Mouse (Mus musculus) CD8-positive naive resting alpha-beta T cell, adult 2 months (primary cell): ENCODE measurements around the gene Ttc8.
A peak's percentile ranks its signal among the peaks of the same experiment; 100 is the strongest.
"Not testable (repeated sequence)": the region's sequence is repeated elsewhere in the genome, so short reads cannot be mapped to it uniquely, and the experiment has no call there.

ENCODE experiments used
- DNase-seq, 2 experiments: peaks; one replicate each; pipeline ENCODE4 v3.0.0; 2022; ENCODE audit warnings: low read depth in 2 of 2, low spot score in 2 of 2

Ttc8 gene

GRCm38 (mm10) chr12:98920194-98920991 lies at the start of gene Ttc8:
Gene Ttc8 (plus strand): TSS chr12:98920574.
- peak; percentile 61 to 74 for DNase-seq

- no peak for DNase-seq
These were observed 47.5 kb upstream of the Ttc8 start for GRCm38 (mm10) chr12:98872836-98873235.

GRCm38 (mm10) chr12:98875216-98875615 lies 45.2 kb upstream of the Ttc8 start:
- no peak for DNase-seq

DNA sequence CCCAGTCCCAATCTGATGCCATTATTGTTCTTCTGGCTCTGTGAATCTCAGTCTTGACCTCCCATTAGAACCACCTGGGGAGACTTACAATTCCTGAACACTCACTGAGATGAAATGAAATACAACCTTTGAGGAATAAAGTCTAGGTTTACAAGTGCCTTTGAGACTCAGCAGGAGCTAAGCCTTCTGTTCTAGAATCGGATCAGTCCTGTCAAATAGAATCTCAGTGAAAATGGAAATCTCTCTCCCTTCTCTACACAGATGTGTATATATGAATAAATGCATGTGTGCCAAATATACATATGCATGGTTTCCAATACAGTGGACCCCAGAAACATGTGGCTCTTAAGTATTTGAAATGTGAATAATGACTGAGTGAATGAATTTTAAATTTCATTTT lies 41.7 kb upstream of the Ttc8 start:
- DNase-seq = no peak

- DNase-seq = no peak
These were observed 38.6 kb upstream of the Ttc8 start for GRCm38 (mm10) chr12:98881796-98882195.

- DNase-seq = no peak
These were observed 35.9 kb upstream of the Ttc8 start for GRCm38 (mm10) chr12:98884515-98884914.

DNA sequence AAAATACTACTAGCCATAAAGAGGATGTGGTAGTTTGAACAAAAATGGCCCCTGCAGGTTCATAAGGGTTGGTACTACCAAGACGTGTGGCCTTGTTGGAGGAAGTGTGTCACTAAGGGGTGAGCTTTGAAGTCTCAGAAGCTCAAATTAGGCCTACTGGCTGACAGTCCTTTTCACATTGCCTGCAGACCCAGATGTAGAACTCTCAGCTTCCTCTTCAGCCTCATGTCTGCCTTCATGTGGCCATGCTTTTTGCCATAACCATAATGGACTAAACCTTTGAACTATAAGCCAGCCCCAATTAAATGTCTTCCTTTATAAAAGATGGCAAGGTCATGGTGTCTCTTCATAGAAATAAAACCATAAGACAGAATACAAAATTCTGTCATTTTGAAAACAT lies 23.6 kb upstream of the Ttc8 start:
- peak in 1 of 2 experiments; percentile 14 for DNase-seq

DNA sequence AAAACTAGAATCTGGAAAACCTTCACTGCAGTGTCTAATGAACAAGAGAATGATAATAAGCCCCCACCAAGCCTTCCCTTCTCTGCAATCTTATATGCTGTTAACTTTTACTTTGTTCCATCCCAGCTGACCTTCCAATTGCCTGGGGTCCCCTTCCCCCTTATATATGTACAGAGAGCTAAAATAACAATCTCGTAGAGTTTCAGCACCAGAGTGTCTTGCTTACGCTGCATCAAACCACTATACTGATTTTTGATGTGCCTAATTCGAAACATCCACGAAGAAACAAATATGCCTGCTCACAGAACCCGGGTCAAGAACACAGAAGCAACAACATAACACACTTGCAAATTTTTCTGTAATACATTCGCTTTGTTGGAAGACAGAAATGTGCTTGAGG lies 20.7 kb upstream of the Ttc8 start:
- no peak for DNase-seq

DNA sequence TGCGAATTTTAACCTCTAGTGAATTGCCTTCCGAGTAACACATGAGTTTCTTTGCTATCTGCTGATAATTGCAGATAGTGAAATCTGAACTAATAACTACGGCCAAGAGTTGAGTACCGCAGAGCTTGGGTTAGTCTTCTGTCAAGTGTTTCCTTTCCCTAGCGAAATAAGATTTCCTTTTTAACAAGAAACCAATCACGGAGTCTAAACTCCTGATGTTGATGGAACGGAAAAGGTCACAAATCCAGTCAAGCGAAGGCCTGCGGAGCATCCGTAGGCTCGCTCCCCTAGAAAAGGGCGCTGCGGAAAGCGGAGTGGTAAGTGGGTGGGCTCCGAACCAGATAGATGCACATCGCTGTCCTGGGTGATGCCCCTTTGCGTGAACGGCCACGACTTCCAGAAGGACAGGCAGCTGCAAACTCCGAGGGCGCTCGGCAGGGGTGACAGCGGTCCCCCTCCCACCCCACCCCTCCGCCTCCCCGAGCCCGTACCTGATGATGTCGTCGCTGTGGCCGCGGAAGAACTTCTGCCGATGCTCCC lies 20.0 kb upstream of the Ttc8 start:
- DNase-seq = peak in 1 of 2 experiments; percentile 14

- peak; percentile 71 to 72 for DNase-seq
These were observed 19.2 kb upstream of the Ttc8 start, which contains the start of gene Eml5 for GRCm38 (mm10) chr12:98900881-98901801. Gene Eml5 (minus strand): TSS chr12:98901484.

DNA sequence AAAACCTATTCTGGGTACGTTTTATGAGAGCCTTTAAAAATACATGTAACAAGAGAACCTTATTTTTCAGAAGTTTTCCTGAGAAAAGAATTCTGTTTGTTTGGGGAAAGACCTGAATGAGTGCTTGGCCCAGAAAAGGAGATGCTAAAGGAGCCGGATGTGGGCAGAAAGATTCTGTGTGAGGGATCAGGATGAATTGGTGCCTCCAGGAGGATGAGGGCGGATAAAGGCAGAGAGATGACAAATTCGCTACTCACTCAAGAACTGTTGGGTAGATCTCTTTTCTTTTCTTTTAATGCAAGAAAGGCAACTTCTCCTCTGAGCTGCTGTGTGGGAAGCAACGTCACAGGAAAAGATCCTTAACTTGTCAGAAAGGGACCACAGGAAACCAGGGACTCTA lies 14.9 kb upstream of the Ttc8 start:
- DNase-seq = no peak

DNA sequence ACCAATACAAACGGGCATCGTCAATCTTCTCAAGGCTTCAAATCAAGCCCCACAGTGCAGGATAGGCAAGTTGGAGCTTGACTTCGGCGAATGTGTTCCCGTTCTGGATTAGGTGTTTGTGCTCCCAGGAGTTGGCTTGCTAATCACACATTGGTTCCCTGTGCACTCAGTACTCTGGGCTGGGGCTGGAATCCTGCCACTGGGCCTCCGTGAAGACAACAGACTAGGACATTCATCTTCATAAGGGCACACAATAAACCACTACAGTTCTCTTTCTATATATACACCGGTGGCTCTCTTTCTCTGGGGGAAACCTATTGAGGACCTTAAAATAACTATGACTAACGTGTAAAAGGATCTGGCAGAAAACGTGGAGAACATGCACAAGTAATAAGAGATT lies 10.3 kb upstream of the Ttc8 start:
- DNase-seq = no peak

DNA sequence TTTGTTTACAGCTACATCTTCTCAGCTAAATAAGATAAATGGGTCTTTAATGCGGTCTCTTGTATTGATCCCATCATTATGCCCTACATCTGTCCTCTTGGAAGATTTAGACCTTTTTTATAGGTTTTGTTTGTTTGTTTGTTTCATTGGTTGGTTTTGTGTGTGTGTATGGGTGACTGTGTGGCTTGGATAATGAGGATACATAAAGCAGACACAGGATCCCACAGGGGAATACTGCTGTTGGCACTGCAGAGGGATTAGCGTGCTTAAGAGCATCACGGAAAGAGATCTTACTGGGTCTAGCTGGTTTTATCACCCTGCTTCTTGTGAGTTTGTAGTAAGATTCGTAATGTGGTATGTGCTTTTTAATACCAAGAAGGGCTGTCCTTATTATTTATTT lies 10.8 kb downstream of the Ttc8 start:
- DNase-seq = no peak

GRCm38 (mm10) chr12:98932441-98932840 lies 12.1 kb downstream of the Ttc8 start:
- DNase-seq = no peak

DNA sequence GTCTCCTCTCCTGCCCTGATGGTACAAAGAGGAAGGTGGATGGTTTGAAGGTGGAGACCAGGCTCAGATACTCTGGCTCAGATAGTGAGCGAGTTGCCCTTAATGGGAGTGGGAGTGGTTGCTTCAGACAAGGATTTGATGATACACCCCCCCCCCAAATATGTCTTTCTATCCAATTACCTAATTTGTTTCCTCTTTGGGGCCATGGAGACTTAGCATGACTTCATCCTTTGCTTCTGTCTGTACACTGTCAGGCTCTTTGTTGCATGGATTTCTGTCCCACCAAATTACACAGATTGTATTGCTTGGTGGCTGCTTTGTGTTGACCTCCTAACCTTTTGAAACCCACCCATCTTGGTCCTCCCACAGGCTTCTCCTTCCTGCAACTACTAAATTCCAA lies 12.5 kb downstream of the Ttc8 start:
- no peak for DNase-seq

DNA sequence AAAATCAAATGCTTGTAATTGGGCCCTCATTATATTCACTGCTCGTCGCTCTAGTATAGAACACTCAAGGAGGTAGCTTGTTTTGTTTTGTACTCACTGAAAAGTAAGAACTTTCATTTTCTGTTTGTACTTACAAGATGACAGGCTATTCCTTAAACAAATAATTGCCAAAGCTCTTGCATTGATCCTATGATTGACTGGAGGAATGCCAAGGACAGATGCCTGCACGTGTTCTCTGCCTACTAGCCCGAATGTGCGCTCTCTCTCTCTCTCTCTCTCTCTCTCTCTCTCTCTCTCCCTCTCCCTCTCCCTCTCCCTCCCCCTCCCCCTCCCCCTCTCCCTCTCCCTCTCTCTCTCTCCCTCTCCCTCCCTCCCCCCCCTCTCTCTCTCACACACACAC lies 30.9 kb downstream of the Ttc8 start:
- DNase-seq = not testable (repeated sequence)

DNA sequence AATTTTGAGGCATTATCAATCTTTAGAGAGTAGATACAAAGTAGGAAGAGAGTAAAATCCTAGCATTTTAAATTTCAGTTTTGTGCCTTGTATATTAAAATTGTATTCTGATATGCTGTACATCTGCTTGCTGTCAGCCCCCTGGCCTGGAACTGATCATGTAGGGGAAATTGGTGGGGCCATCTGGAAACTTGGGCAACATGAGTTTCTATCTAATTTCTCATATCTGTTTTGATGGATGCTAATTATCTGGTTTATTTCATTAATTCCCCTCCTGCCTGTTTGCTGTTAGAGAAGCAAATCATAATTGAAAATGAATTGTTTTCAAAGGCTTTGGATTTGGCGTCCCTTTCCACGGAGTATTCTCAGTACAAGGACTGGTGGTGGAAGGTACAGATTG lies 36.6 kb downstream of the Ttc8 start:
- DNase-seq = no peak

DNA sequence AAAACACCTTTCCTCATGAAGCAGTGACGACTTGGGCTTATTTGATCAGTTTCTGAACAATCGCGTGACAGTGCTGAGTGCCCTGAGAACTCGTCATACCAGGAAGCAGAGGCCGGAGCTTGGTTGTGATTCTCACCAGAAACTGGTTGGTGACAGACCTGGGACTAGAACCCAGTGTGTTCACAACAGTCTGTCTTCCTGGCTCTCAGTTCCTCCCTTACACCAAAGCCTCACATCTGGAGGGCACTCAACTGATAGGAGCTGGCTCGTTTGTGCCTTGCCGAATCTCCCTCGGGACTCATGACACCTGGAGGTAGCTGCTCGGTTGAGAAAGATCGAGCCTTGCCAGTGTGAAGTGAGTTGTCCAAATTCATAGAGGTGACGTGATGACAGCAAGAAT lies 37.1 kb downstream of the Ttc8 start:
- DNase-seq = no peak

- no peak for DNase-seq
These were observed 40.6 kb downstream of the Ttc8 start for GRCm38 (mm10) chr12:98961008-98961407.

- no peak for DNase-seq
These were observed 41.0 kb downstream of the Ttc8 start for GRCm38 (mm10) chr12:98961415-98961814.

- no peak for DNase-seq
These were observed 45.2 kb downstream of the Ttc8 start for GRCm38 (mm10) chr12:98965441-98966135.
